Mouse (Mus musculus) ES-CJ7 (cell line): ENCODE measurements around the gene Trim58.

Experiments
- DNase-seq: peaks from one replicate; pipeline ENCODE4 v3.0.0; 2011; ENCODE audit warnings: low read depth, low spot score

Gene Trim58

DNA sequence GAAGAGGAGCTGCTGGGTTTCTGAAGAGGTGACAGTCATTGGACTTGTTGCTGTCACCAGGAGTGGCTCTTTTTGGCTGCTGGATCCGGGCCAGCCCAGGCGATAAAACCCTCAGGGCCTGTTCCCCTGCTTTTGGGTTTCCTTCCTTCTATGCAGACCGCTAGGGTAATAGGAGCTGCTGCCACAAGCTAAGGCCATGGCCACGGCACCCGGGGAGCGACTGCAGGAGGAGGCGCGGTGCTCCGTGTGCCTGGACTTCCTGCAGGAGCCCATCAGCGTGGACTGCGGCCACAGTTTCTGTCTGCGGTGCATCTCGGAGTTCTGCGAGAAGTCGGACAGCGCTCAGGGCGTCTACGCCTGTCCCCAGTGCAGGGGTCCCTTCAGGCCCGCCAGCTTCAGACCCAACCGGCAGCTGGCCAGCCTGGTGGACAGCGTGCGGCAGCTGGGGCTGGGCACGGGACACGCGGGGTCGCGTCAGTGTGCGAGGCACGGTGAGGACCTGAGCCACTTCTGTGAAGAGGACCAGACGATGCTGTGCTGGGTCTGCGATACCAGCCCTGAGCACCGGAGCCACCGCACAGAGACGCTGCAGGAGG is at the start of gene Trim58:
Gene Trim58 (plus strand): TSS at position 194 of the 596 bp plus-strand sequence.
- peak; percentile 7 for DNase-seq

DNA sequence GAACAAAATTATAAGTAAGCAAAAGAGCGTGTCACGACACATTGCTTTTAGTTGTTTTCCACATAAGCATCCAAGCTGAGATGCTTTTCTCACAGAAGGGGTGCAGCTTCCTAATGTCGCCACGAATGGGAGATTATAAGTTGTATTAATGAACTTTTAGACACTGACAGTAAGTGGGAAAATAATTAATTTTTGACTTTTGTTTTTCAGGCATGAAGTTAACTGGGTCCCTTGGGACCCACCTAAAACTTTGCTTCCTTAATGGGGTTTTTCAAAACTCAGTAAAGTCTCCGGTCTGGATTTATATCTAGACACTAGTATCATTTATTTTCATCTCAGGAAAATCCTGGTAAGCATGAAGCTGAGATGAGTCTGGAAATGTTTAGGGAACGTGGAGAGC is 45.5 kb upstream of the Trim58 start, which contains the start of gene Olfr324:
Gene Olfr324 (plus strand): TSS at position 301 of the 400 bp plus-strand sequence.
- no peak for DNase-seq

DNA sequence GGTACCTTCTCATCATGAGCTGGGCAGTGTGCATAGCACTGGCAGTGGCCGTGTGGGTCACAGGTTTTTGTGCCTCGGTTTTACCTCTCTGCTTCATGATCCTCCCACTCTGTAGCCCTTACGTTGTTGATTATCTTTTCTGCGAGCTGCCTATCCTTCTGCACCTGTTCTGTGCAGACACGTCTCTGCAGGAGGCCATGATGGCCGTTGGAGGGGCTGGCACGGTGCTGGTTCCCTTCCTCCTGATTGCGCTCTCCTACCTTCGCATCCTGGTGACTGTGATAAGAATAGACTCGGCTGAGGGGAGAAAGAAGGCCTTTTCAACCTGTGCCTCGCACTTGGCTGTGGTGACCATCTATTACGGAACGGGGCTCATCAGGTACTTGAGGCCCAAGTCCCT is 42.4 kb upstream of the Trim58 start:
- DNase-seq = no peak

DNA sequence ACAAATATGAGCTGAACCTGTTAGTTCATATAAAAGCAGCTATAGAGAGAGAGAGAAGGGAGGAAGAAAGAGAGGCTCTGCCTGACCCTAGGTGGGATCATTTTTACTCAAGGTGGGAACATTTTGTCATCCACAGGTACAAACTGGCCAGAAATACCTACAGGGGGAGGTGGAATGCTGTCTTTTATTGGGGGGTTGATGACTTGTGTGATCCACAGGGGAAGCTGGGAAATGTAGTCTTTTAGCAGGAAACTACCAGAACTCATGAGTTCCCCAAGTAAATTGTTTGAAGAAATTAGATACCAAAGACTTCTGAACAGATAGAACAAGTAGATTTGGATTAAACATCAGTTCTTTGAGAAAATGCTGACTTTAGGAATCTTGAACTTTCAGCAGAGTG is 38.2 kb upstream of the Trim58 start:
- no peak for DNase-seq

DNA sequence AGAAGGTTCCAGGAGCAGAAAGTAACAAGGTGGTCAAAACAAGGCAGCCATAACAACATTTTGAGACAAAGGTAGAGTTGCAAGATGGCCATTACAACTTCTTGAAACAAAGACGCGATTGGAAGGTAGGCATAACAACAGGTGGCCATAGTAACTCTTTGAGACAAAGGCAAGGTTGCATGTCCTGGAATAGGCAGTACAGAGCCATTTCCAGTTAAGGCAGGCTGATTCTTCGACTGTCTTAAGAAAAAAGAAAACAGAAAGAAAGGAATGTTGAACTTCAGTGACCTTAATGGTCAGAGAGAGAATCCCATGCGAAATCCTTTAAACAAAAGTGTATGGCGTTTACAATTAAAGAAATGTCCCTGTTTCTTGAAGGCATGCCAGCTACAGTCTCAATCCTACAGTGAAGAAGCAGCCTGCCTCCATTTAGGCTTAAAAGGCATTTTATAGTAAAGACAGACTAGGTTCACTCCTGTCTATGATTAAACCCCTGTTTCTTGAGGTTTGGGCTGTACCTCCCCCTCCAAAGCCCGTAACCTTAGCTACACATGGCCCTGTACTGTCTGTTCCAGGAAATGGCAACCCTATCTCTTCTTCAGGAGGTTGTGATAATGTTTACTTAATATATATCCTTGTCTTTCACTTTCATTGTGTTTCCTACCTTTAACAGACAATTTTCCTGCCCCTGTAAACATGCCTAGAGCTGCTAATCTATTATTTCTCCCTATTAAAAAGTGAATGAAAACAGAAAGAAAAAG is 37.3 kb upstream of the Trim58 start:
- peak; percentile 37 for DNase-seq

DNA sequence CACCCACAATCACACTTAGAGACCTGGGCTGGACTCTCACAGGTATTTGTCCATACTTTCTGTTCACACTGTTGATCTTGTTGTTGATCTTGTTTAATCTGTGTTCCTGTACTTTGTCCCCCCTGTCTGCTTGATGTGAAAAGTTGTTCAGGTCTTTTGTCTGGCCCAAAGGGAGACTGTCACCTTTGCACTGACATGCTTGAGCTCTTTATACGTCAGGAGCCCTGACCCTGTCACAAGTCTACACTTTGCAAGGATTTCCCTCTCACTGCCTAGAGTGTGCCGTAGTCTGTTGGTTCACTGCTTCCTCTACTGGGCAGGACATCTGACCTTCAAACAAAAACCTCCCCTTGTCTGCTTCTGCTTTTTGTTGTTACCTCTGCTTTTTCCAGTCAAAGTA is 35.6 kb upstream of the Trim58 start:
- DNase-seq = no peak

DNA sequence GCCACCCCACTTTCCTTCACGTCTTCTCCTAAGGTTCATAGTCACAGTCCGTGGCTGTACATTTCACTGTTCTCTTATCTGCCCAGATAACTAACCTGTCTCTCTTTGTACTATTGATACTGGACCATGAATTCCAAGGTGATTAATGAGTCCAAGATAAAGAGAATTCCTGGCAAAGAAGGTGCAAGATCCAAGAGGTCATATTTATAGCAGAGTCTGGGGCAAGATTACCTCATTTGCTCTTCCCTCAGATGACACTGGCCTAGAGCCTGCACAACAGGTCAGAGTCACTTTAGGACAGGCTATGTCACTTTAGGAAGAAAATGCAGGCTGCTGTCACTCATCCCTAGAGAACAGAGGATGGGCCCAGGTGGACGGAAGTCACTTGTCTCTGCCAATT is 35.0 kb upstream of the Trim58 start:
- no peak for DNase-seq

DNA sequence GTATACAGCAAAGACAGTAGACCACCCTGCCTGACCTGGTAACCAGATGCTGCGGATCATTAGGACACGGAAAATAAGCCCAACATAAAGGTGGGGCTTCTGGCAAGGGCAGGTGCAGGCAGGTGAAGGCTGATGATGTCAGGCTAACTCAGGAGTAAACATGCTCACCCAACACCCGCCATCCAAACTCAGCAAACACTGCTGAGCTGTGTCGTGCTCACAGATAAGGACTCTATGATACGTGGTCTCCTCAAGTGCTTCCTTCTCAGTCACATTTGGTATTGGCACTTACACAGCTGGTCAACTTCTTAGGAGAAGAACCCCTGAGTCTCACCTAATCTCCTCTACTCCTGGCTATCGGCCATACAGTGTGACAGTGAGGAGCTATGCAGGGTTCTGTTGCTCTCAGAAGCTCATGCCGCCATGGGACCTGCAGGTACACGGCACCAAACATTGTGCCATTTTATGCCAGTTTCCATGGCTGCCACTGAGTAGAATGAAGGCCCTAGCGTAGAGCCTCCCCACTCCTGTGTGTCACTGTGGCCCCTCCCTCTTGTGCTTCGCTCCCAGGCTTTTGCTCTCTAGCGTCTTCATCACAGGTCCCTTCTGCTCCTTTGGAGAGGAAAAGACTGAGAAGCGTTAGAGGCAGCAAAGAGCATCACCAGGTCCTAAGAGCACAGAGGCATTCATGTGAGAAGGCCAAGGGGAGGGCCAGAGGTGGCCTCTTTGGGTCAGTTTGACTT is 33.9 kb upstream of the Trim58 start:
- DNase-seq = no peak

DNA sequence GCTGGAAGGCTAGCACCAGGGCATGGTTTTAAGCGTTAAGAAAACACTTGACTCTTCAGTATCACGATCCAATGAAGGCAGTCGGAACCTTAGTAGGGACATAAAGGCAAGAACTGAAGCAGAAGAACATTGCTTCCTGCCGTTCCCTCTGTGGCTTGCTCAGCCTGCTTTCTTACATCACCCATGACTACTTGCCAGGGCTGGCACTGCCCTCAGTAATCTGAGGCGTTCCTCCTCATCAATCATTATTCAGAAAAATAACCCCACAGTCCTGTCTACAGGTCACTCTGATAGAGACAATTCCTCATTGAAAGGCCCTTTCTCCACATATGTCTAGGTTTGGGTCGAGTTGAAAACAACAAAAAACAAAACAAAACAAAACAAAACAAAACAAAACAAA is 33.2 kb upstream of the Trim58 start:
- no peak for DNase-seq

DNA sequence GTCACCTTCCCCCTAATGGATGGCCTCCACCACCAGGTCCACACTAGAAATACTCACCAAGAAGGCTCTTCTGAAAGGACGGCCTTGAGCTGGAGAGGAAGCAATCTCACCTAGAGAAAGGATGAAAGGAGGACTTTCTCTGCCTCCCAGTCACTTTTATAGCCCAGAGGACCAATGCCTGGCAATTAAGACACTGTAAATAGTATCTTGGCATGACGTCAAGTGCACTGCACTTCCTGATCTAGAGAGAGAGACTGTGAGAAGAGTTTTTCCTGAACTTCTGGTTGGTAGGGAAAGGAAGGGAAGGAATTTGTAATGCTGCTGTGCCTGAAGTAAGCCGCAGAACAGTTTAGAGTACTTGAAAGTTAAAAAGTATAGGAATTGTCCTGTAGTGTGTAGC is 26.9 kb upstream of the Trim58 start:
- no peak for DNase-seq

DNA sequence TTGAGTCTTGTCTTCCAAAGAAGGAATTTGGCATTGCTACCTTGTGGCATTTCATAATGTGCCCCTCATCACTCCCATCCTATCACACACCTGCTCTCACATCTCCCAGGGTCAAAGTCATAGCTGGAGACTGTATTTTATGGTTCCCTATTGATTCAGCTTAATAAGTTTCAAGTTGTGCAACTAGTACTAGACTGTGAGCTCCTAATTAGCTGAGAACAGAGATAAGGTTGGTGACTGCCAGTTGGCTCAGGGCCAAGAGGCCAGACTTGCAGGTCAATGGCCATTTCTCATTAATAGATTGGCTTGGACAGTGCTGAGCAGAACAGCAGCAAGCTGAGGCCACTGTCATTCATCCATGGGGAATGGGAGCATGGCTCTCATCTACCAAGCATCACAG is 25.7 kb upstream of the Trim58 start:
- DNase-seq = no peak

DNA sequence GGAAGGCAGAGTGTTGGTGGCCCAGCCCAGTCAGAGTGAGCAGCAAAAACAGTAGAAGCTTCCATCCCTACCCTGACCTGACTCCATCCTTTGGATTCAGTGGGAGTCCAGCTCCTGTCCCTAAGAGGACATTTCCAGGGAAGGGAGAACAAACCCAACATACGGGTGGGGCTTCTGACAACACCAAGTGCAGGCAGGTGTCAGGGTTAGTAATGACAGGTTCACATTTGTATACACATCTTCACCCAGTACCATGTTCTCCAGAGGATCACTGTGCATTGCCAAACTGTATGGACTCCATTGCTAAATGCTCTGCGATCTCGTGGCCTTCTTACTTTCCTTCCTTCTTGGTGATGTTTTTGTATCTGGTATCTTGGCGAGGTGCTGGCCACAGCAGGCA is 24.3 kb upstream of the Trim58 start, which contains the start of gene 2210407C18Rik:
Gene 2210407C18Rik (minus strand): TSS at position 101 of the 400 bp plus-strand sequence.
- DNase-seq = no peak

DNA sequence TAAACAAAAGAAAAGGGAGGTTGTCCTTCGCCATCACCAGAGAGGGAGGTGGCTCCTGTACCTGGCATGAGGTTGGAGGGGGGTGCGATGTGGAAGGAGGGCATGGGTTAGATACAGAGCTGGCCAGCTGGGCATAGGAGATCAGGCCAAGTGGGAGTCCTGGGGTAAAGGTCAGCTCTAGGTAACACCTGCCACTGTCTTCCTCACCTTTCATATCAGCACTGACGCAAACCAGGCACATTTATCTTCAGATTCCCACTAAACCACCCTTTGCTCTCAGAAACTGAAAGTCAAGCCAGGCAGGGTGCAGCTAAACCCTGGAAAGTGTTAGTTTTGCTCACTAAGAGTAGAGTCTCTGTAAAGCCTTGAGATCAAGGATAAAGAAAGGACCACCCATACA is 21.9 kb upstream of the Trim58 start:
- DNase-seq = no peak

DNA sequence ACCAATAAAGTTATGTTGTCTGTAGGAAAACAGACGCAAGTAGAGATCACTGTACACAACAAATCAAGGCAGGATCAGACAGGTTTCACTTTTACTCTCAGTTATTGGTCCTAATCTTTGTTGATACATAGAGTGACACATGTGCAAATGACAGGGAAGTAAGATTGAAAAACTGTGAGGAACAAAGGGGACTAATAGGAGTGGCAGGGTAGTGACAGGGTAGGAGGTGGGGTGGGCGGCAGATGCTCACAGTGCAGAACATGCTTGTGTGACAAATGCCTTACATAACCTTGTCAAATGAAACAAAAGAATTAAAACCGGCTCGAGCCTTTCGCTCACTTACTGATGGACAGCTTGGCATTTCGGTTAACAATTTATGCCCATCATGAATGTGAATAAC is 21.5 kb upstream of the Trim58 start:
- no peak for DNase-seq

DNA sequence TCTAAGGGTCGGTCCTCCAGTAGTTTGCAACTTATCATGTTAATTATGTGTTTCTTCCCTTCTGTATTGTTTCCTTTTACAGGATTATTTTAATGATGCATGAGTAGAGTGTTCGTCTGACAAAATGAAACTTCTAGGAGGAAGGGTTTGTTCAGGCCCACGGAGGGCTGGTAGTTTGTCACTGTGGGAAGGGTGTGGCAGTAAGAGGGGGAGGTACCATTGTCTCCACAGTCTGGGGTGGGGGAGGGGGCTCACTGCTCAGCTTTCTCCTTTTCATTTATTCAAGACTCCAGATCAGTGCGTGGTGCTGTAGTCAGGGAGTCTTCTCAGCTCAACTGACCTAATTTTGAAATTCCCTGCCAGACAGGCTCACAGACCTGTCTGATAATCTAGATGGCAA is 14.1 kb upstream of the Trim58 start:
- DNase-seq = no peak

DNA sequence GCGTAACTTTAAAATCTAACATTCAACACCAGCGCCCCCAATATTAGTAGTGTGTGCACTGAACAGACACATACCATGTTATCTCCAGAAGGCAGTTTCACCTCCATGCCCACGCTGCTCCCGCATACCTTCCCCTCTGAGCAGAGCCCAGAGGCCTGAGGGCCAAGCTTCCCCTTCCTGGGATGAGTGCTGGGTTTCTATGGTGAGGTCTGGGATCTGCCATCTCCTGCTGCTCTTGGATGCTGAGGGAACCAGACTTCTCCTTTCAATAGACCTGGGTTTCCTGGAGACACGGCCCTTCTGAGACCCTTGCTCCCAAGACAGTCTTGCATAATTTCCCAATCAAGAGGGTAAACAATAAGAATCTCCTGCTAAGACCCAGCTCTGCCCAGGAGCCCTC is 9.9 kb upstream of the Trim58 start, which contains the start of gene Olfr323:
Gene Olfr323 (minus strand): TSS at position 101 of the 400 bp plus-strand sequence.
- DNase-seq = no peak

DNA sequence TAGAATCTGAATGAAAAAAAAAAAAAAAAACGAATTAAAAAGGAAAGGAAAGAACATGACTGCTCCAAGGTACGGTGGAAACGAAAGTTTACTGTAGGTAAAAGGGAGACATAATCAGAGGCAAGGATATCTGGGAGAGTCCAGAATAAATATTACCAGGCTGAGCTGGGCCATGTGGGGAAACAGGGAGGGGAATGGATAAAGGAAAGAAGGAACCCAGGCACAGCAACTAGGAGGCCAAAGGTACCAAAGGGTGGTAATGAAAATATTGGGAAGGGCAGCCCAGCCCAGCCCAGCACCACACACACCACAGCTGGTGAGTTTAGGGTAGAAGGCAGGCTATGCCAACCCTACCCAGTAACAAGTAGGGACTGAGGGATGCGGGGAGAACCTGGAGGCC is 5.4 kb upstream of the Trim58 start:
- DNase-seq = no peak

DNA sequence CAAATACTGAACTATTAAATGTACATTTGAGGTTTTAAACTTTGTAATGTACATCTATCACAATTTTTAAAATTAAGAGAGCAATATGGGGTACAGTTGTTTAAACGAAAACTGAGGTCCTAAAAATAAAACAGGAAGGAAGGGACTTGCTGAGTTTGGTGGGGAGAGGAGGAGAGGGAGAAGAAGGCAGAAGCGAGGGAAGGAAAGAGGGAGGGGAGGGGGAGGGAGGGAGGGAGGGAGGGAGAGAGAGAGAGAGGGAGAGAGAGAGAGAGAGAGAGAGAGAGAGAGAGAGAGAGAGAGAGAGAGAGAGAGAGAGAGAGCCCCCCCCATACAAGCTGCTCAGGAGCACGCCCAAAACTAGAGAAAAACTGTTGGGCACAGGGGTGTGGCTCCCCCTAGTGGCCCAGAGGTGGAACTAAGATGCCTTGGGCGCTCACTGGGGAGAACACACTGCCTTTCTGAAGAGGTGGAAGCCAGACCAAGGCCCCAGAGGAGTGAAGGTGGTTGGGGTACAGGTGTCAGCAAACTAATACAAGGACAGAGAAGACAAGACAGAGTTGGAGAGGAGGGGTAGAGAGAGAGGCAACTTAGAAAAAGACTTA is 3.8 kb upstream of the Trim58 start:
- DNase-seq = peak; percentile 36

DNA sequence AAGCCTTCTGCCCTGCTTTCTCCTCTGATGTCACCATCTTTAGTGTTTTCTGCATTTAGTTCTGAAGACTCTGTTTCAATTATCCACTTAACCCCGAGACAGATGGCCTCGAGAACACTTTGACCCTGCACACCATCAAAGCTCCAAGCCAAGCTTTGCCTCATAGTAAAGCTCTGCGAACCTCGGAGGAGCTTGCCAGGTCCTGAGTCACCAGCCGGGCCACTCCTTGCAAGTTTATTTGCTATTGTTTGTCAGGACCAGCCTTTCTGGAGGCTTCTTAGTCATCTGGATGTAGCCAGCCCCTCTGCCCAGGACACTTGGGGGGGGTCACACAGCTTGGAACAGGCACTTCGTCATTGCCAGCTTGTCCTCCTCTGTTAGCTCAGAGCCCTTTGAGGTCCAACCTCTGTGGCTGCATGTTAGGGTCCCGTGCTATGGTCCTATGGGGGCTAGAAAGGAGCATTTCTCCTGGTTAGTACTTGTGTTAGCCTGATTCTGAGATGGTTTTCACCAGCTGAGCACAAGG is 2.0 kb upstream of the Trim58 start:
- DNase-seq = no peak

DNA sequence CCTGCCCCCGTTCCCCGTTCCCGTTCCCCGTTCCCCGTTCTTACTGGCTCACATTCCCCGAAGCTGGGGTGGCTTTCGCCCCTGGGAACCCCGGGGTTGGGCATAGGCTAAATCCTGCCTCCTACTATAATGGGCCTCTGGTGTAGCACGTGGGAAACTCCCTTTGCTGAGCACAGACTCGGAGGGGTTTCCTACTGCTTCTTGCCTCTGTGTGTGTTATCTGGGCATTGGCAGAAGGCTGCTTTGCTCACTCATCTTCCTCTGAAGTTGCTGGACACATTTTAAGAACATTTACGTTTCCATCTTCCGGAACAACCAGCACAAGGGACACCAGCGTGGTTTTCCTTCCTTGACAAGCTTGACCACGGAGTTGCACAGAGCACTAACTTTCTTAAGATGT is 792 bp downstream of the Trim58 start:
- DNase-seq = no peak

DNA sequence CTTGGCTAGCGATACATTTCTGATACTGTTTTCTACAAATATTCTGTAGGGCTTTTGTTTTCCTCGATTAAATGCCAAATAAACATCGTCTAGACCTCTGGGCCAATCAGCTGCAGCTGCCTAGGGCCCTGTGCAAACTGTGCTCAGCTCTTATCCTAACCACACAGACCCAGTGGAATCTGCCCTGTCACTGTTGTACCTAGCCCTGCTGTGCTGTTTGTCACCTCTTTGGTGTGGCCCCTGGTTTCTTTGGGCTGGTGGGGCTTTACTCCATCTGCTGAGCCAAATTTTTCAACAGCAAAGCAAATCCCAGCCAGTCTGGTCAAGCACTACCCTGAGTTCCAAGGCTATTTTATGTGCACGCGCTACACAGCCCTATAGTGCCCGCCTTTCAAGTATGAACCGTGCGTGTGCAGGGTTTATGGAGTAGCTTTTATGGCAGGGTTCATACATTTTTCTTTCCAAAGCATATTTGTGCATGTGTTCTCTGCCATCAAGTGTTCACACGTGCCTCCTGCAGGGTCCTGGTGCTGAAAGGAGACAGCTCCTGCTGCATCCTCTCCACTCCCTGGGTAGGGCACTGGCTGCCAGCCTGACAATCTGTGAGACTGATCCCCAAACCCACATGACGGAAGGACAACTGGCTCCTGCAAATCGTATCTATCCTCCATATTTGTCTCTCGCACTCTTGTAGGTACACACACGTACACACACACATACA is 1.5 kb downstream of the Trim58 start:
- no peak for DNase-seq
